Mouse (Mus musculus) CH12.LX (cell line): ENCODE measurements around the gene Med12. TPM values are rescaled to one million over a fixed set of nuclear protein-coding genes. Genes with fewer than 3 reads are reported as not detected.

Source experiments
- DNase-seq: peaks from one replicate; pipeline ENCODE4 v3.0.0-alpha.2; 2013; ENCODE audit errors: extremely low read depth
- H3K27ac ChIP-seq: 2 replicates; pipeline ENCODE4 v1.5.1; 2012; ENCODE audit warnings: low read depth, mild to moderate bottlenecking, control low read depth, moderate library complexity; ENCODE audit not compliant: insufficient read depth
- H3K27me3 ChIP-seq: replicated peaks from 2 replicates; pipeline ENCODE3; 2012; ENCODE audit warnings: inconsistent platforms
- H3K36me3 ChIP-seq, 2 experiments: replicated peaks in 1 of 2; 2 replicates each; pipeline versions ENCODE3 to v1.6.1; 2012; ENCODE audit warnings: inconsistent platforms in 1 of 2, low read length in 1 of 2, mild to moderate bottlenecking in 1 of 2, mixed read lengths in 1 of 2, moderate library complexity in 1 of 2; ENCODE audit not compliant: control insufficient read depth in 1 of 2, insufficient read depth in 1 of 2
- H3K4me1 ChIP-seq, 2 experiments: 2 replicates each; pipeline ENCODE4 v1.6.1; 2012; ENCODE audit warnings: inconsistent platforms in 1 of 2, moderate library complexity in 1 of 2; ENCODE audit not compliant: insufficient read depth in 2 of 2, control insufficient read depth in 1 of 2
- H3K4me2 ChIP-seq: 2 replicates; pipeline ENCODE4 v1.6.1; 2012; ENCODE audit warnings: low read depth, mild to moderate bottlenecking, control low read depth; ENCODE audit not compliant: poor library complexity, insufficient read depth, severe bottlenecking
- H3K4me3 ChIP-seq, 3 experiments: fragments of 150-350 bp in 1 of 3; sonication (generic) in 1 of 3; replicated peaks in 1 of 3; 2 replicates each; pipeline versions ENCODE3 to v1.5.1; 2011 to 2012; ENCODE audit warnings: low read depth in 2 of 3, low read length in 2 of 3, mild to moderate bottlenecking in 2 of 3, moderate library complexity in 2 of 3, control low read depth in 1 of 3, improper control_type of control experiment in 1 of 3, inconsistent platforms in 1 of 3, mixed read lengths in 1 of 3; ENCODE audit not compliant: poor library complexity in 1 of 3
- H3K79me2 ChIP-seq: replicated peaks from 2 replicates; pipeline ENCODE4 v1.6.1; 2012; ENCODE audit warnings: mild to moderate bottlenecking, moderate library complexity; ENCODE audit not compliant: control insufficient read depth, poor library complexity, insufficient read depth, severe bottlenecking; ENCODE audit errors: extremely low read depth
- H3K9ac ChIP-seq: 2 replicates; pipeline ENCODE4 v1.6.1; 2012; ENCODE audit warnings: low read depth, mild to moderate bottlenecking, control low read depth, moderate library complexity; ENCODE audit not compliant: insufficient read depth
- H3K9me3 ChIP-seq: replicated peaks from 2 replicates; pipeline ENCODE3; 2012; ENCODE audit warnings: low read length, inconsistent platforms, mixed read lengths
- BHLHE40 ChIP-seq: IDR thresholded peaks from 2 replicates; pipeline ENCODE4 v1.6.1; 2011; ENCODE audit warnings: mild to moderate bottlenecking, low read depth, low read length, improper control_type of control experiment
- CHD1 ChIP-seq: IDR thresholded peaks from 2 replicates; pipeline ENCODE4 v1.6.1; 2012; ENCODE audit warnings: low read depth, low read length, improper control_type of control experiment, inconsistent platforms
- CHD2 ChIP-seq: IDR thresholded peaks from 2 replicates; pipeline ENCODE4 v1.6.1; 2011; ENCODE audit warnings: low read length, improper control_type of control experiment
- CTCF ChIP-seq, 2 experiments: IDR thresholded peaks in 1 of 2; conservative IDR thresholded peaks in 1 of 2; 2 replicates each; pipeline ENCODE4 v1.5.1; 2011 to 2012; ENCODE audit warnings: low read depth in 2 of 2, low read length in 2 of 2, improper control_type of control experiment in 1 of 2, inconsistent platforms in 1 of 2, mild to moderate bottlenecking in 1 of 2, moderate library complexity in 1 of 2
- ELF1 ChIP-seq: IDR thresholded peaks from 2 replicates; pipeline ENCODE4 v1.6.1; 2014; ENCODE audit warnings: low read depth, mild to moderate bottlenecking, inconsistent platforms, low read length, improper control_type of control experiment
- EP300 ChIP-seq: IDR thresholded peaks from 2 replicates; pipeline ENCODE4 v1.6.1; 2011; ENCODE audit warnings: low read length, improper control_type of control experiment
- ETS1 ChIP-seq: conservative IDR thresholded peaks from 2 replicates; pipeline ENCODE4 v1.6.1; 2012; ENCODE audit warnings: low read depth, mild to moderate bottlenecking, inconsistent platforms, low read length, improper control_type of control experiment, moderate library complexity
- IRF4 ChIP-seq: IDR thresholded peaks from 2 replicates; pipeline ENCODE4 v1.6.1; 2014; ENCODE audit warnings: low read depth, mild to moderate bottlenecking, inconsistent platforms, low read length, improper control_type of control experiment
- JUN ChIP-seq: IDR thresholded peaks from 2 replicates; pipeline ENCODE4 v1.6.1; 2011; ENCODE audit warnings: low read depth, mild to moderate bottlenecking, low read length, improper control_type of control experiment, moderate library complexity; ENCODE audit not compliant: insufficient read depth
- MAFK ChIP-seq: IDR thresholded peaks from 2 replicates; pipeline ENCODE4 v1.6.1; 2011; ENCODE audit warnings: low read length, improper control_type of control experiment; ENCODE audit not compliant: insufficient replicate concordance
- MAX ChIP-seq: IDR thresholded peaks from 2 replicates; pipeline ENCODE4 v1.6.1; 2011; ENCODE audit warnings: low read length, improper control_type of control experiment
- MAZ ChIP-seq: IDR thresholded peaks from 2 replicates; pipeline ENCODE4 v1.6.1; 2012; ENCODE audit warnings: low read depth, mild to moderate bottlenecking, inconsistent platforms, low read length, improper control_type of control experiment, moderate library complexity
- MEF2A ChIP-seq: IDR thresholded peaks from 2 replicates; pipeline ENCODE4 v1.6.1; 2014; ENCODE audit warnings: low read depth, mild to moderate bottlenecking, inconsistent platforms, low read length, improper control_type of control experiment, borderline replicate concordance
- MYC ChIP-seq: IDR thresholded peaks from 2 replicates; pipeline ENCODE4 v1.6.1; 2011; ENCODE audit warnings: low read depth, mild to moderate bottlenecking, improper control_type of control experiment, low read length
- PAX5 ChIP-seq: IDR thresholded peaks from 2 replicates; pipeline ENCODE4 v1.6.1; 2012; ENCODE audit warnings: low read length, inconsistent platforms, mixed read lengths
- POLR2AphosphoS2 ChIP-seq: IDR thresholded peaks from 2 replicates; pipeline ENCODE4 v1.6.1; 2011; ENCODE audit warnings: low read depth, low read length, improper control_type of control experiment
- RAD21 ChIP-seq: IDR thresholded peaks from 2 replicates; pipeline ENCODE4 v1.6.1; 2011; ENCODE audit warnings: low read depth, mild to moderate bottlenecking, low read length, improper control_type of control experiment, moderate library complexity
- SIN3A ChIP-seq: IDR thresholded peaks from 2 replicates; pipeline ENCODE4 v1.6.1; 2012; ENCODE audit warnings: low read length, improper control_type of control experiment, inconsistent platforms
- SMC3 ChIP-seq: IDR thresholded peaks from 2 replicates; pipeline ENCODE4 v1.6.1; 2011; ENCODE audit warnings: low read depth, low read length, improper control_type of control experiment
- TBP ChIP-seq: conservative IDR thresholded peaks from 2 replicates; pipeline ENCODE4 v1.6.1; 2011; ENCODE audit warnings: low read depth, low read length, improper control_type of control experiment
- USF2 ChIP-seq: conservative IDR thresholded peaks from 2 replicates; pipeline ENCODE4 v1.6.1; 2011; ENCODE audit warnings: low read depth, low read length, improper control_type of control experiment
- ZC3H11A ChIP-seq: IDR thresholded peaks from 2 replicates; pipeline ENCODE4 v1.6.1; 2012; ENCODE audit warnings: low read depth, mild to moderate bottlenecking, inconsistent platforms, low read length, improper control_type of control experiment
- ZKSCAN1 ChIP-seq: IDR thresholded peaks from 2 replicates; pipeline ENCODE4 v1.6.1; 2012; ENCODE audit warnings: low read depth, inconsistent platforms, low read length, improper control_type of control experiment, borderline replicate concordance
- ZMIZ1 ChIP-seq: IDR thresholded peaks from 2 replicates; pipeline ENCODE4 v1.6.1; 2012; ENCODE audit warnings: low read depth, mild to moderate bottlenecking, inconsistent platforms, low read length, improper control_type of control experiment
- ZNF384 ChIP-seq: IDR thresholded peaks from 2 replicates; pipeline ENCODE4 v1.6.1; 2012; ENCODE audit warnings: low read depth, low read length, improper control_type of control experiment, inconsistent platforms
- dilution Hi-C: fragments of 300-500 bp; cut with MboI; formaldehyde crosslinking; loops from 2 replicates; pipeline ENCODE4 v1.14.3; 2020; ENCODE audit warnings: low sequenced_read_pairs; ENCODE audit not compliant: extremely low pct_unique_long_range_greater_than_20kb, extremely low pct_ligation_motif_present
- in situ Hi-C: fragments of 300-500 bp; cut with MboI; formaldehyde crosslinking; loops from 3 replicates; pipeline ENCODE4 v1.14.3; 2019; ENCODE audit warnings: low sequenced_read_pairs, low pct_ligation_motif_present, low pct_unique_long_range_greater_than_20kb, mixed read lengths
- polyA plus RNA-seq: library from polyadenylated mRNA; unstranded; fragments of >175 nt; gene quantifications from 2 replicates; pipeline ENCODE4 v1.2.1, GENCODE M21; 2012; ENCODE audit warnings: low read depth; ENCODE audit not compliant: insufficient read length
- total RNA-seq, 2 experiments: library from RNA; depleted of rRNA; stranded (reverse); fragments of 300-350 nt in 1 of 2; fragments of >200 nt in 1 of 2; gene quantifications; 2 replicates each; pipeline ENCODE4 v1.2.3; 2012 to 2014

Med12 gene
- total and polyA plus RNA-seq, 3 experiments = 15.7 to 66.4 (median 40.3) TPM

GRCm38 (mm10) chrX:101325989-101326899 is 52.4 kb downstream of the Med12 start:
- Histone ChIP-seq H3K9ac (no peak overlapping the region), H3K4me1 (peaks cover 3 to 7% of the 10 kb centered on the region in 2 experiments; a peak in 3 of 4 replicates), H3K79me2 (no peaks in the 10 kb centered on the region), H3K27me3 (no peaks in the 10 kb centered on the region), H3K4me2 (no peak overlapping the region), H3K27ac (no peak overlapping the region), H3K4me3 (no peak overlapping the region), H3K9me3 (no peaks in the 10 kb centered on the region), H3K36me3 (peaks cover 0 to 2% of the 10 kb centered on the region in 2 experiments)
- no peak for DNase-seq
- in situ Hi-C loops (loop anchor here (5.0 kb wide), 1 partner anchor 64 kb away; the partner anchor contains the start of gene Gm614), dilution Hi-C loops (no loop called here)
- TF ChIP-seq MAX (no peak), JUN (no peak), ZKSCAN1 (no peak), ELF1 (no peak), CHD1 (no peak), ZMIZ1 (no peak), SIN3A (no peak), PAX5 (no peak), MYC (no peak), IRF4 (no peak), POLR2AphosphoS2 (no peak), ETS1 (no peak), ZNF384 (no peak), CHD2 (no peak), EP300 (no peak), MAFK (no peak), BHLHE40 (no peak), MAZ (no peak), RAD21 (no peak)

DNA sequence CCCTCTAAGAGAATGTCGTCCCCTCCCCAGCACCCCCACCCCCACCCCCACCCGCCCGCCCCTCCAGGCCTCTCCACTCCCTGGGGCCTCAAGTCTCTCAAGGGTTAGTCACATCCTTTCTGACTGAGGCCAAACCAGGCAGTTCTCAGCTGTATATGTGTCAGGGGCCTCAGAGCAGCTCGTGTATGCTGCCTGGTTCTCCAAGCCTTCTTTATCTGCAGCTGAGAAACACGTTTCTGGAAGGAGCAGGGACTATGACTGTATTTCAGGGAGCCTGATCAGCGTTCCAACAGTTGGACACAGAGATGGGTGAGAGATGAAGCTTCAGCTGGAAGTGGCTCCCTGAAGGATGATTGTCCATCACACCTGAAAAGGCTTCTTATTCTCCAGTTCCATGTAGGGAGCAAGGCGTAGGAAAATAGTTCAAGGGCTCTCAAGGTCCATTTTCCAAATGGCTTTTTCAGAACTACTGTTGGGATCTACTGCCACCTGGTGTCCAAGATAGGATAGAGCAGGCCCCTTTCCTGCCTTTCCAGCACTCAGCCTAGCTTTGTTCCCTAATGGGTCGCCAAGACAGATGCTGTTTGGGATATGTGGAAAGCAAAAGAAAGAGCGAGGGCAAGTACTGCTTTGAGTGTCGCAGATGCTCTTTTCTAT is 55.7 kb downstream of the Med12 start:
- H3K4me3 ChIP-seq = no peak overlapping the region
- in situ Hi-C loops = loop anchor here (5.0 kb wide), 2 partner anchors 67 to 197 kb away; partner anchors contain the start of gene Gm614
- dilution Hi-C loops = no loop called here
- peak; percentile 45 for DNase-seq
- H3K36me3 ChIP-seq = no peaks in the 10 kb centered on the region
- H3K4me1 ChIP-seq = peaks cover 6 to 14% of the 10 kb centered on the region in 2 experiments
- peak; percentile 80 for TF ChIP-seq RAD21
- TF ChIP-seq MEF2A = no peak
- TF ChIP-seq ZC3H11A = peak; percentile 4; the same call in 1 of the 2 replicates
- TF ChIP-seq USF2 = no peak
- TF ChIP-seq CHD2 = no peak
- no peak for TF ChIP-seq CHD1
- TF ChIP-seq CTCF (conservative IDR thresholded peaks at IDR 0.05 in 1 of 2, IDR thresholded peaks at IDR 0.05 in 1 of 2; ENCODE audit: low read depth in 2 of 2, low read length in 2 of 2) = peak; percentile 71 to 75
- peak; percentile 70 for TF ChIP-seq SMC3
- no peak for TF ChIP-seq TBP
- H3K4me2 ChIP-seq = peak overlapping the region; percentile 45; the same call in 1 of the 2 replicates
- H3K9ac ChIP-seq = peak overlapping the region; percentile 55
- H3K79me2 ChIP-seq = no peaks in the 10 kb centered on the region
- no peaks in the 10 kb centered on the region for H3K9me3 ChIP-seq
- H3K27ac ChIP-seq = peak overlapping the region; percentile 15; the same call in 1 of the 2 replicates
- H3K27me3 ChIP-seq = no peaks in the 10 kb centered on the region
